Mouse (Mus musculus) bone marrow macrophage, adult 2 months (primary cell): ENCODE results near the gene Lyrm7.

Experiments
- CTCF ChIP-seq: IDR thresholded peaks from 2 replicates; pipeline ENCODE4 v1.5.1; 2012; ENCODE audit warnings: low read depth, mild to moderate bottlenecking, low read length, moderate library complexity
- POLR2A ChIP-seq: IDR thresholded peaks from 2 replicates; pipeline ENCODE4 v1.6.1; 2012; ENCODE audit warnings: mild to moderate bottlenecking, low read depth, low read length, borderline replicate concordance

GRCm38 (mm10) chr11:54907259-54907658, 46.5 kb upstream of the Lyrm7 start:
- TF ChIP-seq CTCF (no peak), POLR2A (no peak)
